Mouse (Mus musculus): ENCODE data around the gene Olfr432. TPM values are rescaled to one million over a fixed set of nuclear protein-coding genes. Genes with fewer than 3 reads are reported as not detected.
A peak's percentile ranks its signal among the peaks of the same experiment; 100 is the strongest.

Olfr432 gene
- polyA plus RNA-seq, 1 experiment from 2014 or later: not detected

DNA sequence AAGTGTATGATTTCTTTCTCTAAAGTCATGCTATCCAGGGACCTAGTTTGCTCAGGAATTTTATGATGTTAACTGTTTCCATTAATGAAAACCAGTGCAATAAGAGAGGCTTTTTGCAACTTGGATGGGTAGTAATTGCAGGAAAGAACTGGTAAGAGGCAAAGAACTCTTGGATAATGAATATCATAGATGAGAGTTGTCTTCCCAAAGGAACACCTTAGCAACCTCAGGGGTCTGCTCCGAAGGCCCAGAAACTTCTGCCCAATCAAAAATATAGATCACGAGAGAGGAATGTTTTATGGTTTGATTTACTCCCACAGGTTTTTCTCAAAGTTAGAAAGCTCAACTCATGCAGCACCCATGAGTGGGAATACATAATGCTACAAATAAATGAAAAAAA, 35.0 kb downstream of the Olfr432 start, which contains the start of gene Olfr429:
Gene Olfr429, plus strand, starts transcription at position 301 of the 400 bp plus-strand sequence.
- ATAC-seq (no peak), DNase-seq (ENCODE audit: low spot score) (no peak)
- 98% methylated on average over 2 of the region's 2 CpGs for WGBS

DNA sequence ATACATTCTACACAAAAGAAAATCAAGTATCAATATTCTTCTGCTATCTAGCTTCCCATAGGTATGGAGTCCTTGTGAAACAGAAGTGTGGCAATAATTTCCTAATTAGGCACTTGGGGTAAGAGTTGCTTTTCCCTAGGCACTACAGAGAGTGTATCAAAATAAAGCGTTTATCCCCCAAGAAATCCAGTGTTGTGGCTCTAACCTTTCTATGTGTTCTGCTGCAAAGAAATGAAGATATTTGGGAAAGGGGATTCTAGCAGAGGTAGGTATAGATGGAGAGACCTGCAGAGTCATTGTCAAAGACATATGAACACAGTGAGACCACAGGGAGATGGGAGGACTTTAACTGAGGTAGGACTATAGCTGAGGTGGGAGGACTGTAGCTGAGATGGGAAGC, 47.6 kb downstream of the Olfr432 start, which contains the start of gene Olfr427:
Gene Olfr427, plus strand, starts transcription at position 301 of the 400 bp plus-strand sequence.
- DNase-seq (ENCODE audit: low spot score) (no peak), ATAC-seq (no peak)
- Histone ChIP-seq H3K36me3 (ENCODE audit: control insufficient read depth, insufficient read depth, low read length) (no peaks in the 10 kb centered on the region), H3K4me1 (ENCODE audit: control insufficient read depth, insufficient read depth, low read length) (no peaks in the 10 kb centered on the region), H3K9me3 (replicated peaks; ENCODE audit: control insufficient read depth, low read length) (no peaks in the 10 kb centered on the region), H3K27me3 (replicated peaks; ENCODE audit: control insufficient read depth, insufficient read depth, low read length) (no peaks in the 10 kb centered on the region), H3K9ac (ENCODE audit: low read length) (no peak within 1 kb of the TSS), H3K27ac (ENCODE audit: low read depth, low read length) (no peak within 1 kb of the TSS), H3K4me3 (ENCODE audit: low read depth, low read length) (no peak within 1 kb of the TSS), H3K4me2 (ENCODE audit: low read length) (no peak within 1 kb of the TSS)
- WGBS: 84% methylated on average over 1 of the region's 1 CpGs

More for the DNA sequence above, 35.0 kb downstream of the Olfr432 start, which contains the start of gene Olfr429:
- no peaks in the 10 kb centered on the region for H3K27me3 ChIP-seq (replicated peaks; ENCODE audit: control insufficient read depth, insufficient read depth, low read length)
- H3K36me3 ChIP-seq (ENCODE audit: control insufficient read depth, insufficient read depth, low read length): no peaks in the 10 kb centered on the region
- H3K4me2 ChIP-seq (ENCODE audit: low read length): no peak within 1 kb of the TSS
- H3K4me3 ChIP-seq (ENCODE audit: low read depth, low read length): no peak within 1 kb of the TSS
- no peak within 1 kb of the TSS for H3K9ac ChIP-seq (ENCODE audit: low read length)
- no peaks in the 10 kb centered on the region for H3K9me3 ChIP-seq (replicated peaks; ENCODE audit: control insufficient read depth, low read length)
- no peak within 1 kb of the TSS for H3K27ac ChIP-seq (ENCODE audit: low read depth, low read length)
- H3K4me1 ChIP-seq (ENCODE audit: control insufficient read depth, insufficient read depth, low read length): no peaks in the 10 kb centered on the region

DNA sequence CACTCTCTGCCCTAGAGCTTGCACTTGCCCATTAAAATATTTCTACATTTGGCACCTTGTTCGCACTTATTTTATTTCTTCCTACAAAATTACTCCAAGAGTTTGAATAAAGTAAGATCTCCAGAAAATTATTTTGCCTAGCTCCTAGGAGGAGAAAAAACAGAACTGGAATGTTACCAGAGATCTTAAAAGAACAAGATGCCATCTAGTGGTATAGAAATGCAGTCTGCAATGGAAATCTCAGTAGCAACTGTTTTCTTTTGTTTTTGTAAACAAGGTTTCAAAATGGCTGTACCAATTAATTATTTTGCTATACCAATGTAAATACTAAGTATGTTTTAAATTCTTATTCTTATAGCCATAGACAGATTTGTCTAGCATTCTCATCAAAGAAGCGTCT, 54.7 kb downstream of the Olfr432 start:
- no peak overlapping the region for H3K4me2 ChIP-seq (ENCODE audit: low read length)
- no peak for ATAC-seq

More for the DNA sequence above, 54.7 kb downstream of the Olfr432 start:
- H3K9ac ChIP-seq (ENCODE audit: low read length): no peak overlapping the region
- 65% methylated on average over 2 of the region's 2 CpGs for WGBS
- no peaks in the 10 kb centered on the region for H3K4me1 ChIP-seq (ENCODE audit: control insufficient read depth, insufficient read depth, low read length)
- no peaks in the 10 kb centered on the region for H3K27me3 ChIP-seq (replicated peaks; ENCODE audit: control insufficient read depth, insufficient read depth, low read length)
- peak; percentile 63 for DNase-seq (ENCODE audit: low spot score)
- H3K27ac ChIP-seq (ENCODE audit: low read depth, low read length): no peak overlapping the region
- H3K9me3 ChIP-seq (replicated peaks; ENCODE audit: control insufficient read depth, low read length): no peaks in the 10 kb centered on the region
- H3K36me3 ChIP-seq (ENCODE audit: control insufficient read depth, insufficient read depth, low read length): no peaks in the 10 kb centered on the region
- H3K4me3 ChIP-seq (ENCODE audit: low read depth, low read length): no peak overlapping the region

Other genes with a start within 250 kb of the Olfr432 start
- gene Ifi211, start 136.2 kb upstream of the Olfr432 start, polyA plus RNA-seq (2014; fragmentation: Nextera tagmentation; extraction: Ambion mirVana): 0.25 and 0.52 TPM in 2 replicates
- gene Mndal, start 106.7 kb upstream of the Olfr432 start, polyA plus RNA-seq (2014; fragmentation: Nextera tagmentation; extraction: Ambion mirVana): 1.6 and 2.0 TPM in 2 replicates
- gene Ifi203, start 106.5 kb upstream of the Olfr432 start, polyA plus RNA-seq (2014; fragmentation: Nextera tagmentation; extraction: Ambion mirVana): 1.1 and 1.6 TPM in 2 replicates
- not detected in 2 replicates for gene Ifi202b, start 66.5 kb upstream of the Olfr432 start, polyA plus RNA-seq (2014; fragmentation: Nextera tagmentation; extraction: Ambion mirVana)
- 0.15 TPM in 1 of 2 replicates, not detected in the other for gene Ifi205, start 17.4 kb upstream of the Olfr432 start, polyA plus RNA-seq (2014; fragmentation: Nextera tagmentation; extraction: Ambion mirVana)
- gene Olfr433, start 8.5 kb upstream of the Olfr432 start, polyA plus RNA-seq (2014; fragmentation: Nextera tagmentation; extraction: Ambion mirVana): not detected in 2 replicates
- not detected in 2 replicates for gene Olfr430, start 17.4 kb downstream of the Olfr432 start, polyA plus RNA-seq (2014; fragmentation: Nextera tagmentation; extraction: Ambion mirVana)
- not detected in 2 replicates for gene Olfr429, start 35.1 kb downstream of the Olfr432 start, polyA plus RNA-seq (2014; fragmentation: Nextera tagmentation; extraction: Ambion mirVana)
- gene Olfr427, start 47.7 kb downstream of the Olfr432 start, polyA plus RNA-seq (2014; fragmentation: Nextera tagmentation; extraction: Ambion mirVana): not detected in 2 replicates
- gene Olfr231, start 72.0 kb downstream of the Olfr432 start, polyA plus RNA-seq (2014; fragmentation: Nextera tagmentation; extraction: Ambion mirVana): not detected in 2 replicates
- gene Olfr424, start 82.3 kb downstream of the Olfr432 start, polyA plus RNA-seq (2014; fragmentation: Nextera tagmentation; extraction: Ambion mirVana): not detected in 2 replicates
- gene Olfr420, start 106.4 kb downstream of the Olfr432 start, polyA plus RNA-seq (2014; fragmentation: Nextera tagmentation; extraction: Ambion mirVana): not detected in 2 replicates
- 0.10 and 0.13 TPM in 2 replicates for gene Spta1, start 123.6 kb downstream of the Olfr432 start, polyA plus RNA-seq (2014; fragmentation: Nextera tagmentation; extraction: Ambion mirVana)
- not detected in 2 replicates for gene Olfr419, start 202.9 kb downstream of the Olfr432 start, polyA plus RNA-seq (2014; fragmentation: Nextera tagmentation; extraction: Ambion mirVana)

Data from forebrain, embryonic 14.5 days (tissue).